Mouse (Mus musculus) cerebellum, adult 9-10 months (tissue): ENCODE data around the gene Dok3.

Source experiments
- DNase-seq: peaks from one replicate; pipeline ENCODE4 v3.0.0; 2022

The Dok3 gene

GRCm38 (mm10) chr13:55474621-55475069, 54.5 kb downstream of the Dok3 start:
- DNase-seq, result peak; percentile 54

GRCm38 (mm10) chr13:55473961-55474360, 55.1 kb downstream of the Dok3 start:
- DNase-seq, result no peak
